Mouse (Mus musculus) hindbrain, embryonic 15.5 days (tissue): Measurements from ENCODE around the gene Satb2. TPM values are rescaled to one million over a fixed set of nuclear protein-coding genes. Genes with fewer than 3 reads are reported as not detected.

ENCODE experiments used
- ATAC-seq: fragments of 200-750 bp; cut with Nextera tagmentation; 2 replicates; pipeline ENCODE4 v1.8.0; 2017; ENCODE audit warnings: low read depth, moderate number of reproducible peaks, moderate TSS enrichment; ENCODE audit not compliant: low FRiP score
- H3K27ac ChIP-seq: fragments of 300-500 bp; sonication (generic); replicated peaks from 2 replicates; pipeline ENCODE4 v1.5.1; 2015; ENCODE audit warnings: mild to moderate bottlenecking, inconsistent platforms
- H3K27me3 ChIP-seq: fragments of 300-500 bp; sonication (generic); 2 replicates; pipeline ENCODE4 v1.6.1; 2015; ENCODE audit warnings: control low read depth, inconsistent platforms
- H3K36me3 ChIP-seq: fragments of 300-500 bp; sonication (generic); 2 replicates; pipeline ENCODE4 v1.6.1; 2015; ENCODE audit warnings: control low read depth, inconsistent platforms
- H3K4me1 ChIP-seq: fragments of 300-500 bp; sonication (generic); replicated peaks from 2 replicates; pipeline ENCODE4 v1.6.1; 2015; ENCODE audit warnings: control low read depth, inconsistent platforms
- H3K4me2 ChIP-seq: fragments of 300-500 bp; sonication (generic); 2 replicates; pipeline ENCODE4 v1.6.1; 2015; ENCODE audit warnings: moderate library complexity, mild to moderate bottlenecking, inconsistent platforms
- H3K4me3 ChIP-seq: fragments of 300-500 bp; sonication (generic); 2 replicates; pipeline ENCODE4 v1.5.1; 2015; ENCODE audit warnings: mild to moderate bottlenecking, inconsistent platforms
- H3K9ac ChIP-seq: fragments of 300-500 bp; sonication (generic); 2 replicates; pipeline ENCODE4 v1.6.1; 2015; ENCODE audit warnings: inconsistent platforms
- H3K9me3 ChIP-seq: fragments of 300-500 bp; sonication (generic); 2 replicates; pipeline ENCODE4 v1.6.1; 2016; ENCODE audit warnings: control low read depth, inconsistent platforms
- WGBS: fragments of 180-500 bp; shearing (Covaris S2); methylation state at CpG from one replicate; pipeline ENCODE4 v1.1.7; 2015; 5-methylcytosine and 5-hydroxymethylcytosine counted together
- polyA plus RNA-seq: library from polyadenylated mRNA; unstranded; fragments of >200 nt; fragmentation: Nextera tagmentation; extraction: Ambion mirVana; gene quantifications from 2 replicates; pipeline ENCODE4 v1.2.1, GENCODE M21; 2015

Satb2 gene
- polyA plus RNA-seq, 1 experiment from 2014 or later = 1.8 TPM

DNA sequence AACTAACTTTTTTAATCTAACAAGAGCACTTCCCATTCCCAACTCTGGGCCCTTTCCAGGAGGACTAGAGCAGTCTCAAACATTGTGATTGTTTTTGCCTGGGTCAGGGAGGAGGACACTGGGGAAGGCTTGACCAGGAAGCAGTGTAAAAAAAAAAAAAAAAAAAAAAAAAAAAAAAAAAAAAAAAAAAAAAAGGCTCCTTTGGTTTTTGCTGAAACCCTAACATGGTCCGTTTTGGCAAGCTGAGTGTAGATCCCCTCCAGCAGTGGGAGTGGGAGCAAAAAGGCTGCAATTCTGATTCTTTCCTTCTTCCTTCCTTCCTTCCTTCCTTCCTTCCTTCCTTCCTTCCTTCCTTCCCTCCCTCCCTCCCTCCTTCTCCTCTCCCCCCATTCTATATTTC is 3.1 kb upstream of the Satb2 start:
- H3K36me3 ChIP-seq = no peaks in the 10 kb centered on the region
- peaks cover 23% of the 10 kb centered on the region for H3K4me1 ChIP-seq
- no peak overlapping the region for H3K9ac ChIP-seq
- ATAC-seq = no peak
- no peak overlapping the region for H3K4me3 ChIP-seq
- no peak overlapping the region for H3K4me2 ChIP-seq
- no peak overlapping the region for H3K27ac ChIP-seq
- H3K9me3 ChIP-seq = no peaks in the 10 kb centered on the region
- peaks cover 86% of the 10 kb centered on the region for H3K27me3 ChIP-seq
- WGBS = 0% methylated on average over 1 of the region's 1 CpGs

DNA sequence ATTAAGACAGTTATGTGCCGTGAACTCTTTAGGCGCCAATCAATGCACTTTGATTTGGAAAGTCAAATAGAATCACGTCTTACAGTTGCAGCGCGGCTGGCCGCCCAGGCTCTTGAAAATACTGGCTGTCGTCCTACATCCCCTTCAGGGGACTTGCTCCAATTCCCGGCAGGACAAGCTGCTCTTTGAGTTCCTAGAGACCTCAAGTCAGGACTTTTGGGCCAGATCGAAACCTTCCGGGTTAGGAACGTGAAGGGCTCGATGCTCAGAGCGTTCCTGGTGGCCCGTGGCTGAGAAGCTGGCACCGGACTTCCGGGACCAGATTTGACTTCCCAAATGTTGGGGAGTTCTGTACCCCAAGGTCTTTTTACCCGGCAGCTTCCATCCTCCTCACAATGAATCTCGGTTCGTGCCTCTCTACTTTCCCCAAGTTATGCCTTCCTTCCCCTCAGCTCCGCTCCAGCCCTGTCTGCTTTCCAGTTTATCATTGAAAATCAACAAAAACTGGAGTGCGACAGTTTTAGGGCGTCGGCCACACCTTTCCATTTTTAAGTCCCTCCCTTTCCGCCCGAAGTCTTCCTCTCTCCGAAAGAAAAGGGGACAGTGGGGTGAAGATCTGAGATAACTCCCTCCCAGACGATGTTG is 2.3 kb upstream of the Satb2 start:
- Histone ChIP-seq H3K4me3 (no peak overlapping the region), H3K27me3 (peaks cover 85% of the 10 kb centered on the region), H3K36me3 (no peaks in the 10 kb centered on the region), H3K4me2 (peak overlapping the region; percentile 24), H3K9ac (no peak overlapping the region), H3K9me3 (no peaks in the 10 kb centered on the region), H3K4me1 (peaks cover 25% of the 10 kb centered on the region), H3K27ac (no peak overlapping the region)
- ATAC-seq = no peak
- under 1% methylated on average over 27 of the region's 27 CpGs for WGBS

DNA sequence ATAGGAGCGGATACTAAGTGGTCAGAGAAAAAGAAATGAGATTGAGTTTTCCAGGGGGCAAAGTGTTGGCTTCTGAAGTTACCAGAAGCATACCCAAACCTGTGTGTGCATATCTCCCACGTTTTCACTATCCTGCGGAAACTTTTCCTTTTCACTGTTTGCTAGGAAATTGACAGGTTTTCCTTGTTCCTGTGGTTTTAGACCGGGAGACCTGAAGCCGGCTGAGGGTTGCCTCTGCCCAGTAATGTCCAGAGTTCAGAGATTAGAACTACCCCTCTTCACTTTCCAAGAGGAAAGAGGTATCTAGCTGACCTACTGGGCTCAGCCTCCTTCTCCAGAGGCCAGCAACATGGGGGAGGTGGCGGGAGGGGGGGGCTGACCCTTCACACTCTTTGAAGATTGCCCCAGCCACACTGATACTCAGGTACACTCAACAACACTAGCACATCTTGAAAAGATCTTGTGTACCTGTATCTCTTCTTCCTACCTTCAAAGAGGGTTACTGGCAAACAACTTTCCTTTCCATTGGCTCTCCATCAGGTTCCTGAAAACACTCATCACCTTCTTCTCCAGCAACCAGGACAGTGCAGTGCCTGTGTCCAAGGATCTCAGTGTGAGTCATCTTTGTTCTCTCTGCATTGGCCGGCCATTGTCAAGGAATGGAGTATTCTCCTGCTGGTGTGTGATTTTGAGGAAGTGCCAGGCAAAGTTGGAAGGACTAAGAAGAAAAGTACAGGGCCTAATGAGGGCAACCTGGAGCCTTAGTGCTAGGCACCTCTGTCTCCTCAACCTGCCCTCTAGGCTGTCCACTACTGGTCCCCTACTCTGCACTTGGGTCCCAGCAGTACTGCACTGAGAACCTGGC is 1.3 kb upstream of the Satb2 start:
- no peak overlapping the region for H3K9ac ChIP-seq
- no peak overlapping the region for H3K4me2 ChIP-seq
- ATAC-seq = no peak
- peaks cover 25% of the 10 kb centered on the region for H3K4me1 ChIP-seq
- H3K4me3 ChIP-seq = no peak overlapping the region
- H3K9me3 ChIP-seq = no peaks in the 10 kb centered on the region
- H3K36me3 ChIP-seq = no peaks in the 10 kb centered on the region
- no peak overlapping the region for H3K27ac ChIP-seq
- H3K27me3 ChIP-seq = peaks cover 81% of the 10 kb centered on the region
- WGBS = 2% methylated on average over 7 of the region's 7 CpGs

DNA sequence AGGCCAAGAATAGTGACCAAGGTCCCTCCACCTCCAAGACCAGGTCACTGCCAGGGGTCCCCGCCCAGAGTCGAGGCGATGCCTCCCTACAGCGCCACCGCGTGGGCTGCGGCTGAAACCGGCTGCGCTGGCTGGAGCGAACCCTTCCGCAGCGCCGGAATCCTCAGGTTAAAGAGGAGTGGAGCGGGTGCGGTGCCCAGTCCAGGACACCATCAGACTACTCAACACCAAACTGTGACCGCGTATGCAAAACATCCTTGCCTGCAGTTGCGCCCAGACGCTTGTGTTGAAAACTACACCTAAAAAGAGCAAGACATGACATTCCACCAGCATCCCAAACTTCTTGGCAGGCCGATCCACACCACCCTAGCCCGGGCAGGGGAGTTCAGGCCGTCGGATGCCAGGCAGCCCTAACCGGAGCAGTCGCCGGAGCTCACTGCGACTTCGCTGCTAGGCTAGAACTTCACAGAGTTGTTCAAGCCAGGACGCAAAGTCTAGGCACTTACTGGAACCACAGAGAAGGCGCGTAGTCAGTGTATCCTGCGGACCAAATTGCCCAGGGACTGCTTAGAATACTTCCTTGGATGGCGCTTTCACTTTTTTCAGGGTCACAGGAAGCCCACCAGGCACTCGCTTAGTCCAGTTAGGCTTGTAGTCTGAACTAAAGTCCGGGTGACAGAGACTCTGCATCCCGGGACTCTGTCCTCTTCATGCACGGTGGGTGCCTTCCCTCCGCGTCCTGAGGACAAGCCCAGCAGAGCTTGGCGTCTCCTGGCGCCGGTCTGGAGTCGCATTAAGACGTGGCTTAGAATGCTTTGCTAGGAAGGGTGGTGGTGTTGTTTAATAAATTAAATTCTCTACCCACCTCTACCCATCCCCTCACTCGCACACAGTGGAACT is 999 bp downstream of the Satb2 start:
- ATAC-seq = peak; percentile 27; the same call in 1 of the 2 replicates
- Histone ChIP-seq H3K4me1 (peaks cover 31% of the 10 kb centered on the region), H3K27me3 (peaks cover 67% of the 10 kb centered on the region), H3K27ac (no peak overlapping the region), H3K4me2 (peak overlapping the region; percentile 56), H3K36me3 (no peaks in the 10 kb centered on the region), H3K9me3 (no peaks in the 10 kb centered on the region), H3K4me3 (peak overlapping the region; percentile 31), H3K9ac (no peak overlapping the region)
- WGBS = under 1% methylated on average over 45 of the region's 45 CpGs

DNA sequence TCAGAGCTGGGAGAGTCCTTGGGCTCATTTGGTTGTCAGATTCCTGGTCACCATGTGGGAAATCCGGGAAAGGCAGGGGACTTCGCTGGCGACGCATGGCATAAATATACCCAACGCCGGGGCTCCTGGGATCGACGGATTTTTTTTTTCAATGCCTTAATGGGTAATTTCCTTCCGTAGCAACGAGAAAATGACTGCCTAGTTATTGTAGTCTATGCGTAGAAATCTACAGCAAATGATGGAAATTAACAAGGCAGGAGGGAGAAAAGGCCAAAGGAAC is 1.7 kb downstream of the Satb2 start:
- Histone ChIP-seq H3K9ac (no peak overlapping the region), H3K4me1 (peaks cover 38% of the 10 kb centered on the region), H3K9me3 (no peaks in the 10 kb centered on the region), H3K27ac (no peak overlapping the region), H3K36me3 (no peaks in the 10 kb centered on the region), H3K4me3 (peak overlapping the region; percentile 31), H3K4me2 (peak overlapping the region; percentile 56), H3K27me3 (peaks cover 60% of the 10 kb centered on the region)
- ATAC-seq = no peak
- WGBS = 1% methylated on average over 11 of the region's 11 CpGs

DNA sequence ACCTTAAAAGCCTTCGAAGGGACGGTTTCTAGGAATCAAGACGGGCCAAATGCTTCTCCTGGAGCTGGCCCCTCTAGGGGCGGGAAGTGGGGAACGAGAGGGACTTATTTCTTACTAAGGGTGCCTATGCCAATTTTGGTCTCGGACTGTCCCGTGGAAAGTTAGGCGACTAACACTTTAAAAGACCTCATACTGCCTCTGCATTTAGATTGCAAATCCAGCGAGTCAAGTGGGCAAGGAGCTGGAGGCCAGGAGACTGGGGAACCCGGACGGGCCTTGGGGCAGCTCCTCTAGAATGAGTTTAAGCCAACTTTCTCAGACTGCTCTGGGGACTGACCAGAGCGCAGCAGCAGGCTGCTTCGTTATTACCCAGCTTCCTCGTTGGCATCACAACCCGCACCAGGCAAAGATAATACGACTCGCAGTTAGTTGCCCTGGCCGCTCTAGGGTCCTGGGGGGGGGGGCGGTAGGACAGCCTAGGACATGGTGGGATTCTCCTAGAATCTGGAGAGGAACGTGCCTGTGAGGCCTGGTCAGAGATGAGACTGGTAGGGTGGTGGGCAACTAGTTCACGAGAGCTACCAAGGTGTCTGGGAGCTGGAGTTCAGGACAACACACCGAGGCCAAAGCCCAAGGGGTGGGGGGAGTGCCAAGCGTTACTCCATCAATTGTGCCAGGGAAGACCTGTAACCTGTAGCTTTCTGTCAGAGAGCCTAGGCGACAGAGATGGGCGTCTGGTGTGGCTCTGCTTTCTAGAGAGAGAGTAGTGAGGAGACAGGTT is 2.2 kb downstream of the Satb2 start:
- H3K4me2 ChIP-seq = peak overlapping the region; percentile 56; the same call in 1 of the 2 replicates
- peaks cover 57% of the 10 kb centered on the region for H3K27me3 ChIP-seq
- H3K9me3 ChIP-seq = no peaks in the 10 kb centered on the region
- peak overlapping the region; percentile 31; the same call in 1 of the 2 replicates for H3K4me3 ChIP-seq
- H3K4me1 ChIP-seq = peaks cover 43% of the 10 kb centered on the region
- WGBS = 1% methylated on average over 25 of the region's 25 CpGs
- H3K9ac ChIP-seq = no peak overlapping the region
- H3K36me3 ChIP-seq = no peaks in the 10 kb centered on the region
- no peak overlapping the region for H3K27ac ChIP-seq
- ATAC-seq = no peak

DNA sequence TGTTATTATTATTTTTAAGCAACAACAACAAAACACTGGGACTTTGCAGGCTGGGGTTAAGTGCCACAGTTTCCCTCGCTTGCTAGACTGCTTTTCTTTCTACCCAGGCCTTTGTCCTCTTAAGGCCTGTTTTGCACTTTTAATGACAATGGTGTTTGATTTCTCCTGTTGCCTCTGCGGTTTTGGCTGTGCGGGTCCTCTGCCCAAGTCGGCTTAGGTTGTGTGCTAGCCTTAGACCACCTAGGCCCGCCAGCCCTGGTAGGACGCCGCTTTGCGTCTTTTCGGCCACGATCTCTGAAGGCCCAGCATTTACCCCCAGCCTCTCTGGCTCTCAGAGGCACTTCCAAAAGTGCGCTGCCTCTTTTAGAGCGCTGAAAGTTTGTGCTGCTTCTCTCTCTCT is 2.9 kb downstream of the Satb2 start:
- no peak overlapping the region for H3K4me2 ChIP-seq
- peaks cover 47% of the 10 kb centered on the region for H3K4me1 ChIP-seq
- no peak overlapping the region for H3K9ac ChIP-seq
- no peak overlapping the region for H3K27ac ChIP-seq
- ATAC-seq = no peak
- WGBS = under 1% methylated on average over 12 of the region's 12 CpGs
- H3K9me3 ChIP-seq = no peaks in the 10 kb centered on the region
- peaks cover 55% of the 10 kb centered on the region for H3K27me3 ChIP-seq
- no peaks in the 10 kb centered on the region for H3K36me3 ChIP-seq
- H3K4me3 ChIP-seq = no peak overlapping the region

DNA sequence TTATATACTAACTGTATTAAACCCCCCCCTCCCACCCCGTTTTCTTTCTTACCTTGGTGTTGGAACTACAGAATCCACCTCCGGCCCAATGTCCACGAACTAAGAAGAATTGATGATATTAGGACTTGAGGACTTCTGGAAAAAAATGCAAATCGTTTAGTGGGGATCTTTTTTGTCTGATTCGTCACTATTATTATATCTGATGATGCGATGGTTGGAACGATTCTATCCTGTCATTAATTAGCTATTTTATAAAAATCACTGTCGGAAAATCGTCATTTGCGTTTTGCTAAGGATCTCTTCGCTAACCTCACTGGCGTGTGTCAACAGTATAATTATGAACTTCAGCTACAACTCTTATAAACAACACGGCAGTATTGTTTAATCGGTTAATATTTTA is 4.3 kb downstream of the Satb2 start:
- Histone ChIP-seq H3K27ac (no peak overlapping the region), H3K4me1 (peaks cover 58% of the 10 kb centered on the region), H3K9me3 (no peaks in the 10 kb centered on the region), H3K4me3 (no peak overlapping the region), H3K4me2 (no peak overlapping the region), H3K36me3 (no peaks in the 10 kb centered on the region), H3K9ac (no peak overlapping the region), H3K27me3 (peaks cover 54% of the 10 kb centered on the region)
- 9% methylated on average over 14 of the region's 14 CpGs for WGBS
- ATAC-seq = no peak

DNA sequence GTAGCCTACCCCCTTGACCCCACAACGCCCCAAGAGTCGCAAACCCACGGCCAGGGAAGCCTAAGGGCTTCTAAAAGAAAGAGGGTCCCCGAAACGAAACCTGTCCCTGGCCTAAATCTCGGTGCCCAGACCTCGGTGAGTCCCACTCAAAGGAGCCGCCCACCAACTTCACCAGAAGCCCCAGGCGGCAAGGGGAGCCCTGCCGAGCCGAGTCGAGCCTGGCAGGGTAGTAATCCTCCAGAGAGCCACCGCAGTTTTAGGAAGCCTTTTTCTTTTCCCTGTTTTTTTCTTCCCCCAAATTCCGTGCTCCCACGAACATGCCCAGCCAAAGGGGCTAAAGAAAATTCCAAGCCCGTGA is 4.9 kb downstream of the Satb2 start:
- Histone ChIP-seq H3K27ac (no peak overlapping the region), H3K4me1 (peaks cover 58% of the 10 kb centered on the region), H3K27me3 (peaks cover 56% of the 10 kb centered on the region), H3K9ac (peak overlapping the region; percentile 39), H3K36me3 (no peaks in the 10 kb centered on the region), H3K9me3 (no peaks in the 10 kb centered on the region), H3K4me3 (peak overlapping the region; percentile 74), H3K4me2 (peak overlapping the region; percentile 100)
- WGBS = under 1% methylated on average over 16 of the region's 16 CpGs
- no peak for ATAC-seq

DNA sequence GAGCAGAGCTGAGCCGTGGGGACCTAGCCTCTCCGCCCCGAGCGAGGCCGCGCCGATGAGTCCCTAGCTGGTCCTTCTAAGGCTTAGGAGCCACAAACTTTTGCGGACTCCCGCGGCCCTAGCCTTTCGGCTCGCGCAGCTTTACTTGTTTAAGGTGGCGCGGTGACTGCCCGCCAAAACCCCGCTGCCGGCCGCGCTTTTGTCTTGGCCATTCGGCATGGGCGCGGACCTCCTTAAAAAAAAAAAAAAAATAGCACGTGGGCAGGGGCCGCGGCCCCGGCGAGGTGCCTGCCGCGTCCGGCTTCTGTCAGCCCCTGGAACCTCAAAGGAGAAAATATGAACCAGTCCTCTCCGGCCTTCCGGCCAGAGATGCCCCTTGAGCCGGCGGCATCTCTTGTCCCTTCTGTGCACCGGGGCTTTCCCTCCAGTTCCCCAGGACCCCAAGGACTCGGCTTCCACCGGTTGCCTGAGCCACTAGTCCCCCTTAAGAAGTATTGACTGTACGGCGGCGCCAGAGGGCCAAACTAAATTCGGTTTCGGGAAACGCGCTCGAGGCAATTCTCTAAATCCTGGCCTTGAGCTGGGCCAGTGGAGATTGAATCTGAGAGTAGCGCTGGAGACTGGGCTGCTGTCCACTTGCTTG is 5.4 kb downstream of the Satb2 start:
- Histone ChIP-seq H3K27me3 (peaks cover 56% of the 10 kb centered on the region), H3K9me3 (no peaks in the 10 kb centered on the region), H3K27ac (peak overlapping the region; percentile 73), H3K9ac (peak overlapping the region; percentile 39), H3K4me2 (peak overlapping the region; percentile 100), H3K4me1 (peaks cover 58% of the 10 kb centered on the region), H3K4me3 (peak overlapping the region; percentile 74), H3K36me3 (no peaks in the 10 kb centered on the region)
- WGBS = under 1% methylated on average over 44 of the region's 47 CpGs
- peak; percentile 63 for ATAC-seq
